29 mouse cellular contexts compared by ENCODE assay signal in the genomic region with DNA sequence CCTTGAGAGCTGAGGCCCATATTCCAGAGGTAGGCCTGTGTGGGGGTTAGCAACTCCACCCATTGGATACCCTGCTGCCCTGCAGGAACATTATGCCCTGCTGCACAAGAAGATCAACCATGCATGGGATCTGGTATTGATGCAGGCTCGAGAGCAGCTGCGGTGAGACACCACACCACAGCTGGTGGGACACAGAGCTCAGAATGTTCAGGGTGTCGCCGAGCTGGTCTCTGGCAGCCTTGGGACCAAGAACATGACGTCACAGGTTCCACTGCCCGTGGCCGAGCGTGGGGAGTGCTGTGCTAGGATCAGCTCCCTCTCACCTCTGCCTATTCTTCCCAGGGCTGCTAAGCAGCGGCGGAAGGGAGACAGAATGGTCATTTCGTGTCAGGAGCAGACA. TPM values are rescaled to one million over a fixed set of nuclear protein-coding genes. Genes with fewer than 3 reads are reported as not detected.
DNase-seq lines count a peak whose midpoint lies in the region; ATAC-seq and TF ChIP-seq lines count a peak whose summit lies in the region.
"Had no signal": no experiment of that assay in that cellular context is flagged by ENCODE, and none has a peak within 500 bp of the region (broad histone marks: within the 10 kb centered on the region; RNA-seq: fewer than 3 reads in every experiment).

No protein-coding gene starts in this region.

- intact Hi-C loops in left cerebral cortex, adult 2 months (cut with DNase I): no loop called here

- no peak for ATAC-seq in hindbrain, embryonic 12.5 days (ENCODE audit: low FRiP score)
- ATAC-seq: forebrain, embryonic 14.5 days; forebrain, postnatal 0 days; hindbrain, embryonic 16.5 days; intestine, embryonic 15.5 days had no signal

- no peak overlapping the region for H3K9ac ChIP-seq in hindbrain, embryonic 12.5 days
- H3K9ac ChIP-seq: embryonic facial prominence, embryonic 12.5 days; embryonic facial prominence, embryonic 15.5 days; forebrain, postnatal 0 days; heart, embryonic 13.5 days; hindbrain, embryonic 13.5 days; intestine, embryonic 15.5 days had no signal

- peaks cover 68% of the 10 kb centered on the region for H3K27me3 ChIP-seq in hindbrain, embryonic 10.5 days (ENCODE audit: insufficient read depth, poor library complexity, severe bottlenecking)
- peaks cover 60% of the 10 kb centered on the region for H3K27me3 ChIP-seq in hindbrain, embryonic 12.5 days
- no peaks in the 10 kb centered on the region for H3K27me3 ChIP-seq in myocyte (ENCODE audit: control insufficient read depth, insufficient read depth, insufficient read length)

- WGBS in hindbrain, embryonic 10.5 days: 37% methylated on average over 11 of the region's 11 CpGs
- 29% methylated on average over 11 of the region's 11 CpGs for WGBS in hindbrain, embryonic 12.5 days

- DNase-seq in adrenal gland, adult (ENCODE audit: inconsistent age in 2 of 2, low spot score in 1 of 2): peak; percentile 57 to 62
- no peak for DNase-seq in adrenal gland, adult 18-20 months (ENCODE audit: low spot score in 2 of 2)
- DNase-seq in hindbrain, embryonic 10.5 days (ENCODE audit: low spot score): no peak
- DNase-seq in cerebellum, postnatal 4 days (ENCODE audit: low spot score in 2 of 2): no peak
- no peak for DNase-seq in left cerebral cortex, adult 2 months (ENCODE audit: extremely low spot score in 1 of 2, low spot score in 2 of 2)
- DNase-seq in ovary, adult 18-20 months (ENCODE audit: low spot score): no peak
- DNase-seq: adrenal gland, postnatal 10 days; adrenal gland, postnatal 36 days; B cell, adult 2 months; cerebellum, adult 18-20 months; cerebellum, adult 9-10 months; cerebellum, postnatal 14 days; forebrain, postnatal 0 days; gastrocnemius, adult 2 months; gastrocnemius, postnatal 14 days; heart, adult 2 months; heart, postnatal 14 days; heart, postnatal 4 days had no signal

- peaks cover 50% of the 10 kb centered on the region for H3K4me1 ChIP-seq in hindbrain, embryonic 10.5 days (replicated peaks)
- peaks cover 32% of the 10 kb centered on the region for H3K4me1 ChIP-seq in hindbrain, embryonic 12.5 days

- TF ChIP-seq POLR2A in myocyte (IDR thresholded peaks at IDR 0.05; ENCODE audit: insufficient read length, low read depth): no peak

- H3K27ac ChIP-seq in hindbrain, embryonic 10.5 days: 0 out of 2 replicates have a peak overlapping the region, but pooled peaks have one; percentile 23
- no peak overlapping the region for H3K27ac ChIP-seq in hindbrain, embryonic 12.5 days
- no peak overlapping the region for H3K27ac ChIP-seq in left cerebral cortex, adult 2 months
- H3K27ac ChIP-seq: embryonic facial prominence, embryonic 12.5 days; embryonic facial prominence, embryonic 15.5 days; gastrocnemius, adult 2 months; heart, adult 2 months; heart, embryonic 13.5 days; hindbrain, embryonic 13.5 days; intestine, embryonic 15.5 days had no signal

- TF ChIP-seq CTCF in left cerebral cortex, adult 2 months (IDR thresholded peaks at IDR 0.05): no peak

- H3K36me3 ChIP-seq in hindbrain, embryonic 10.5 days: no peaks in the 10 kb centered on the region
- no peaks in the 10 kb centered on the region for H3K36me3 ChIP-seq in hindbrain, embryonic 12.5 days
- no peaks in the 10 kb centered on the region for H3K36me3 ChIP-seq in myocyte (ENCODE audit: control insufficient read depth, insufficient read depth)
- H3K36me3 ChIP-seq: embryonic facial prominence, embryonic 12.5 days; embryonic facial prominence, embryonic 15.5 days; heart, embryonic 13.5 days; hindbrain, embryonic 13.5 days; intestine, embryonic 15.5 days had no signal

- H3ac ChIP-seq in myocyte (ENCODE audit: control insufficient read depth, insufficient read length): no peak overlapping the region

- no peaks in the 10 kb centered on the region for H3K79me2 ChIP-seq in myocyte (ENCODE audit: control insufficient read depth, insufficient read depth)

- no peak overlapping the region for H3K4me3 ChIP-seq in hindbrain, embryonic 10.5 days
- no peak overlapping the region for H3K4me3 ChIP-seq in hindbrain, embryonic 12.5 days
- H3K4me3 ChIP-seq in myocyte: no peak overlapping the region
- no peak overlapping the region for H3K4me3 ChIP-seq in left cerebral cortex, adult 2 months
- H3K4me3 ChIP-seq: embryonic facial prominence, embryonic 12.5 days; embryonic facial prominence, embryonic 15.5 days; gastrocnemius, adult 2 months; heart, adult 2 months; heart, embryonic 13.5 days; hindbrain, embryonic 13.5 days; intestine, embryonic 15.5 days had no signal

- no peaks in the 10 kb centered on the region for H3K9me3 ChIP-seq in hindbrain, embryonic 10.5 days
- peaks cover 4% of the 10 kb centered on the region; the same call in 1 of the 2 replicates for H3K9me3 ChIP-seq in hindbrain, embryonic 12.5 days (replicated peaks)
- H3K9me3 ChIP-seq: embryonic facial prominence, embryonic 12.5 days; embryonic facial prominence, embryonic 15.5 days; heart, embryonic 13.5 days; hindbrain, embryonic 13.5 days; intestine, embryonic 15.5 days had no signal

- H3K4me2 ChIP-seq in hindbrain, embryonic 12.5 days (replicated peaks): no peak overlapping the region
- H3K4me2 ChIP-seq in myocyte (ENCODE audit: low read depth): peak overlapping the region; percentile 38
- H3K4me2 ChIP-seq: embryonic facial prominence, embryonic 12.5 days; embryonic facial prominence, embryonic 15.5 days; heart, embryonic 13.5 days; hindbrain, embryonic 13.5 days; intestine, embryonic 15.5 days had no signal

TF ChIP-seq in myocyte, 11 proteins besides CTCF, POLR2A, EP300 and RAD21:
- TF ChIP-seq E2F4 (IDR thresholded peaks at IDR 0.05; ENCODE audit: insufficient read depth): no peak
- TF ChIP-seq MYOD1 (IDR thresholded peaks at IDR 0.05; ENCODE audit: control insufficient read depth in 1 of 3, insufficient read length in 2 of 3, low read depth in 2 of 3): peak in 2 of 3 experiments; percentile 58 to 70
- no peak for TF ChIP-seq TCF3 (IDR thresholded peaks at IDR 0.05; ENCODE audit: insufficient read length, low read depth)
- no peak for TF ChIP-seq TCF12 (IDR thresholded peaks at IDR 0.05; ENCODE audit: insufficient read depth, poor library complexity, severe bottlenecking)
- TF ChIP-seq REST (IDR thresholded peaks at IDR 0.05; ENCODE audit: insufficient read depth, insufficient read length): no peak
- TF ChIP-seq MYOG (IDR thresholded peaks at IDR 0.05; ENCODE audit: control insufficient read depth in 1 of 3, insufficient read depth in 1 of 3, insufficient read length in 2 of 3, low read depth in 2 of 3): peak in 2 of 3 experiments; percentile 65 to 75
- TF ChIP-seq MAX (IDR thresholded peaks at IDR 0.05; ENCODE audit: low read depth): no peak
- TF ChIP-seq SRF (IDR thresholded peaks at IDR 0.05; ENCODE audit: control insufficient read depth, insufficient read length, low read depth): no peak
- TF ChIP-seq POLR2AphosphoS2 (IDR thresholded peaks at IDR 0.05; ENCODE audit: insufficient read length, low read depth): no peak
- TF ChIP-seq CEBPB (IDR thresholded peaks at IDR 0.05; ENCODE audit: insufficient read depth, poor library complexity, severe bottlenecking): no peak
- no peak for TF ChIP-seq USF1 (IDR thresholded peaks at IDR 0.05; ENCODE audit: low read depth)
TF ChIP-seq in myocyte: peak in this region for 2.

RNA-seq across cellular contexts. Expression of gene Rgs11, which starts 2.0 kb away (rescaled TPM):
- 10 to 100 TPM; 40.8 to 47.1 TPM for total RNA-seq in adrenal gland, adult 18-20 months (2021)
- polyA plus RNA-seq in hindbrain, embryonic 10.5 days (2016; fragmentation: Nextera tagmentation; extraction: Ambion mirVana): 0.81 and 1.5 TPM in 2 replicates
- polyA plus RNA-seq in hindbrain, embryonic 12.5 days (2016; fragmentation: Nextera tagmentation; extraction: Ambion mirVana): 4.3 and 4.6 TPM in 2 replicates
- polyA plus RNA-seq in myocyte (2012; fragmentation: generic; extraction: Trizol): 0.62 TPM
- 10 to 100 TPM; 41.9 to 52.7 TPM for total RNA-seq in left cerebral cortex, adult 2 months (2021)

RNA-seq across cellular contexts. Expression of gene Arhgdig, which starts 2.8 kb away (rescaled TPM):
- 10 to 100 TPM; 12.7 to 13.2 TPM for total RNA-seq in adrenal gland, adult 18-20 months (2021)
- polyA plus RNA-seq in hindbrain, embryonic 10.5 days (2016; fragmentation: Nextera tagmentation; extraction: Ambion mirVana): 6.4 and 8.3 TPM in 2 replicates
- 19.4 and 22.2 TPM in 2 replicates for polyA plus RNA-seq in hindbrain, embryonic 12.5 days (2016; fragmentation: Nextera tagmentation; extraction: Ambion mirVana)
- polyA plus RNA-seq in myocyte (2012; fragmentation: generic; extraction: Trizol): 12.6 TPM
- total RNA-seq in left cerebral cortex, adult 2 months (2021): 10 to 100 TPM; 94.3 to 95.0 TPM
- total RNA-seq: common myeloid progenitor, adult 5-6 weeks had no signal

RNA-seq across cellular contexts. Expression of gene Pdia2, which starts 5.9 kb away (rescaled TPM):
- total RNA-seq in adrenal gland, adult 18-20 months (2021): under 1 TPM; 0.70 to 0.96 TPM
- 0.55 and 1.3 TPM in 2 replicates for polyA plus RNA-seq in hindbrain, embryonic 10.5 days (2016; fragmentation: Nextera tagmentation; extraction: Ambion mirVana)
- polyA plus RNA-seq in hindbrain, embryonic 12.5 days (2016; fragmentation: Nextera tagmentation; extraction: Ambion mirVana): 0.23 and 0.32 TPM in 2 replicates
- polyA plus RNA-seq in myocyte (2012; fragmentation: generic; extraction: Trizol): 0.05 TPM
- total RNA-seq in left cerebral cortex, adult 2 months (2021): 1 to 10 TPM in 1 of 2 experiments, under 1 TPM in 1; 0.59 to 1.0 TPM
- total RNA-seq: forebrain, postnatal 0 days; gastrocnemius, adult 2 months; gastrocnemius, postnatal 14 days; heart, adult 2 months; heart, postnatal 14 days; heart, postnatal 4 days had no signal
- polyA plus RNA-seq: forebrain, embryonic 14.5 days; forebrain, postnatal 0 days; heart, adult 2 months had no signal

RNA-seq across cellular contexts. Expression of gene Fam234a, which starts 39.3 kb away (rescaled TPM):
- 100 to 1,000 TPM; 112 to 124 TPM for total RNA-seq in adrenal gland, adult 18-20 months (2021)
- 26.8 and 30.8 TPM in 2 replicates for polyA plus RNA-seq in hindbrain, embryonic 10.5 days (2016; fragmentation: Nextera tagmentation; extraction: Ambion mirVana)
- polyA plus RNA-seq in hindbrain, embryonic 12.5 days (2016; fragmentation: Nextera tagmentation; extraction: Ambion mirVana): 34.5 and 37.9 TPM in 2 replicates
- 65.4 TPM for polyA plus RNA-seq in myocyte (2012; fragmentation: generic; extraction: Trizol)
- total RNA-seq in left cerebral cortex, adult 2 months (2021): 10 to 100 TPM; 18.9 to 19.2 TPM
- total RNA-seq: MEL had no signal

RNA-seq across cellular contexts. Expression of gene Luc7l, which starts 47.9 kb away (rescaled TPM):
- total RNA-seq in adrenal gland, adult 18-20 months (2021): 10 to 100 TPM; 61.9 to 81.4 TPM
- 113 and 128 TPM in 2 replicates for polyA plus RNA-seq in hindbrain, embryonic 10.5 days (2016; fragmentation: Nextera tagmentation; extraction: Ambion mirVana)
- polyA plus RNA-seq in hindbrain, embryonic 12.5 days (2016; fragmentation: Nextera tagmentation; extraction: Ambion mirVana): 138 and 140 TPM in 2 replicates
- polyA plus RNA-seq in myocyte (2012; fragmentation: generic; extraction: Trizol): 25.1 TPM
- 10 to 100 TPM; 80.4 to 82.2 TPM for total RNA-seq in left cerebral cortex, adult 2 months (2021)

Comparison
In these comparisons a context has a peak if more than half of its experiments do, and no peak if none do; other contexts are left out.
1. DNase-seq: peak in adrenal gland, adult (2 of 2); none in adrenal gland, adult 18-20 months (0 of 2), hindbrain, embryonic 10.5 days (single experiment), cerebellum, postnatal 4 days (0 of 2), left cerebral cortex, adult 2 months (0 of 2) and ovary, adult 18-20 months (single experiment).